Mouse (Mus musculus) left cerebral cortex, postnatal 10 days (tissue): ENCODE measurements around the gene Carf. TPM values are rescaled to one million over a fixed set of nuclear protein-coding genes. Genes with fewer than 3 reads are reported as not detected.
"Not testable (repeated sequence)": the region's sequence is repeated elsewhere in the genome, so short reads cannot be mapped to it uniquely, and the experiment has no call there.

ENCODE experiments used
- DNase-seq, 2 experiments: peaks; one replicate each; pipeline ENCODE4 v3.0.0; 2021 to 2022; ENCODE audit warnings: low spot score in 2 of 2, mixed read lengths in 1 of 2; ENCODE audit errors: extremely low spot score in 1 of 2
- intact Hi-C: fragments of 180-260 bp; cut with DNase I; formaldehyde crosslinking; loops from one replicate; pipeline ENCODE4 v1.15.1; 2025
- total RNA-seq, 2 experiments: library from RNA; stranded (reverse); gene quantifications; 2 replicates each; pipeline ENCODE4 v1.2.3; 2021

The Carf gene
- 10 to 100 TPM; 26.7 to 27.1 TPM for total RNA-seq

- intact Hi-C loops, result no loop called here
- DNase-seq, result peak; percentile 97 to 98
Measured at GRCm38 (mm10) chr1:60098024-60098781, at the start of gene Carf, which contains the start of gene Wdr12. Gene Carf, plus strand, starts transcription at chr1:60098247. Gene Wdr12, minus strand, starts transcription at chr1:60098645.

GRCm38 (mm10) chr1:60054659-60055058 lies 43.4 kb upstream of the Carf start:
- intact Hi-C loops, result no loop called here
- DNase-seq, result no peak

GRCm38 (mm10) chr1:60056310-60056709 lies 41.7 kb upstream of the Carf start:
- intact Hi-C loops, result no loop called here
- DNase-seq, result no peak

- intact Hi-C loops, DNase-seq: not testable (repeated sequence)
Measured at GRCm38 (mm10) chr1:60070725-60071124, 27.3 kb upstream of the Carf start.

- intact Hi-C loops, result no loop called here
- DNase-seq, result no peak
Measured at GRCm38 (mm10) chr1:60074935-60075334, 23.1 kb upstream of the Carf start.

- DNase-seq, result no peak
- intact Hi-C loops, result no loop called here
Measured at GRCm38 (mm10) chr1:60075590-60075989, 22.5 kb upstream of the Carf start.

GRCm38 (mm10) chr1:60076411-60076810 lies 21.6 kb upstream of the Carf start:
- DNase-seq, result no peak
- intact Hi-C loops, result no loop called here

- DNase-seq, result no peak
- intact Hi-C loops, result no loop called here
Measured at GRCm38 (mm10) chr1:60096572-60097276, 1.3 kb upstream of the Carf start.

- DNase-seq, result peak; percentile 70 to 74
- intact Hi-C loops, result no loop called here
Measured at GRCm38 (mm10) chr1:60097277-60098023, 597 bp upstream of the Carf start.

- intact Hi-C loops, result no loop called here
- DNase-seq, result no peak
Measured at GRCm38 (mm10) chr1:60098839-60099238, 792 bp downstream of the Carf start.

- intact Hi-C loops, result no loop called here
- DNase-seq, result no peak
Measured at GRCm38 (mm10) chr1:60104582-60104981, 6.5 kb downstream of the Carf start.

GRCm38 (mm10) chr1:60117721-60118455 lies 19.8 kb downstream of the Carf start:
- intact Hi-C loops, result no loop called here
- DNase-seq, result no peak

- DNase-seq, result no peak
- intact Hi-C loops, result no loop called here
Measured at GRCm38 (mm10) chr1:60137346-60137745, 39.3 kb downstream of the Carf start.

GRCm38 (mm10) chr1:60152700-60153099 lies 54.7 kb downstream of the Carf start:
- DNase-seq, result no peak
- intact Hi-C loops, result no loop called here

- DNase-seq, result no peak
- intact Hi-C loops, result no loop called here
Measured at GRCm38 (mm10) chr1:60156651-60157050, 58.6 kb downstream of the Carf start.

- intact Hi-C loops, result no loop called here
- peak in 1 of 2 experiments; percentile 51 for DNase-seq
Measured at GRCm38 (mm10) chr1:60158411-60158810, 60.4 kb downstream of the Carf start.

- DNase-seq, result no peak
- intact Hi-C loops, result no loop called here
Measured at GRCm38 (mm10) chr1:60163676-60164075, 65.6 kb downstream of the Carf start.

- intact Hi-C loops, result no loop called here
- DNase-seq, result no peak
Measured at GRCm38 (mm10) chr1:60169626-60170025, 71.6 kb downstream of the Carf start.

GRCm38 (mm10) chr1:60170251-60170650 lies 72.2 kb downstream of the Carf start:
- intact Hi-C loops, result no loop called here

More at GRCm38 (mm10) chr1:60170251-60170650, 72.2 kb downstream of the Carf start:
- no peak for DNase-seq
